Mouse (Mus musculus) erythroblast, embryonic 14.5 days (primary cell): ENCODE results near the gene Gclm. TPM values are rescaled to one million over a fixed set of nuclear protein-coding genes. Genes with fewer than 3 reads are reported as not detected.
"Not testable (repeated sequence)": the region's sequence is repeated elsewhere in the genome, so short reads cannot be mapped to it uniquely, and the experiment has no call there.

Source experiments
- H3K27me3 ChIP-seq: 2 replicates; pipeline ENCODE4 v1.6.1; 2012; ENCODE audit warnings: inconsistent platforms; ENCODE audit not compliant: control insufficient read depth
- H3K36me3 ChIP-seq: 2 replicates; pipeline ENCODE4 v1.6.1; 2012; ENCODE audit warnings: mild to moderate bottlenecking, inconsistent platforms; ENCODE audit not compliant: control insufficient read depth
- H3K4me1 ChIP-seq: 2 replicates; pipeline ENCODE4 v1.6.1; 2012; ENCODE audit warnings: inconsistent platforms; ENCODE audit not compliant: control insufficient read depth
- H3K4me3 ChIP-seq: replicated peaks from 2 replicates; pipeline ENCODE3; 2012; ENCODE audit warnings: moderate library complexity, mild to moderate bottlenecking, inconsistent platforms
- H3K9me3 ChIP-seq: 2 replicates; pipeline ENCODE4 v1.6.1; 2012; ENCODE audit warnings: low read length, inconsistent platforms, mixed read lengths; ENCODE audit not compliant: control insufficient read depth
- GATA1 ChIP-seq: IDR thresholded peaks from 2 replicates; pipeline ENCODE4 v1.6.1; 2012; ENCODE audit warnings: low read length, inconsistent platforms, mixed read lengths
- TAL1 ChIP-seq: IDR thresholded peaks from 3 replicates; pipeline ENCODE4 v1.6.1; 2012; ENCODE audit warnings: low read length, inconsistent platforms, mixed read lengths
- polyA plus RNA-seq: library from polyadenylated mRNA; stranded (reverse); fragments of >175 nt; gene quantifications from 2 replicates; pipeline ENCODE4 v1.2.3, GENCODE M21; 2012

The Gclm gene
- polyA plus RNA-seq, 1 experiment: 137 TPM

DNA sequence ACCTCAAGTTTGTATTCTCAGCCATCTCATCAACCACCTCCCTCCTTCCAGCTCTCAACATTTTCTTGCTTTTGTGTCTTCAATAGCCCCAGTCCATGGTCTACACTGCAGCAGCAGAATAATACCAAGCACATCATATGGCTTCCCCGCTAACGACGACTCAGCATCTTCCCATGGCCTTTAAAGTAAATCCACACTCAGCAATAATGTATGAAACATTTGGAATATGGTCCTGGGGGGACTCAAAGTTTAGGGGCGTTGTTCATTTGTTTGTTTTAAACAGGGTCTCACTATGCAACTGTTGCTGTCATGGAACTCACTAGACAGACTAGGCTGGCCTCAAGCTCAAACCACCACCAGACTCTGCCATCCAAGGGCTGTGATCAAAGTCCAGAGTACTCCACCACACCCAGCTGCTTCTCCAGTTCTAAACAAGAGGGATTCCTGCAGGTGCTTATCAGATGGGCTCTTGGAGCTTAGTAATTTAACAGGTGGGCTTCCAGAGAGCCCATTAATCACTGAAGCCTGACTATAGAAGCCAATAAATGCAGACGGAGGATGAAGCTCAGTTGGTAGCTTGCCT lies 43.3 kb downstream of the Gclm start:
- H3K4me3 ChIP-seq: no peak overlapping the region
- H3K27me3 ChIP-seq: peaks cover 42% of the 10 kb centered on the region
- peaks cover 22% of the 10 kb centered on the region for H3K36me3 ChIP-seq
- H3K4me1 ChIP-seq: peaks cover 18% of the 10 kb centered on the region
- H3K9me3 ChIP-seq: no peaks in the 10 kb centered on the region
- no peak for TF ChIP-seq GATA1
- TF ChIP-seq TAL1: no peak

DNA sequence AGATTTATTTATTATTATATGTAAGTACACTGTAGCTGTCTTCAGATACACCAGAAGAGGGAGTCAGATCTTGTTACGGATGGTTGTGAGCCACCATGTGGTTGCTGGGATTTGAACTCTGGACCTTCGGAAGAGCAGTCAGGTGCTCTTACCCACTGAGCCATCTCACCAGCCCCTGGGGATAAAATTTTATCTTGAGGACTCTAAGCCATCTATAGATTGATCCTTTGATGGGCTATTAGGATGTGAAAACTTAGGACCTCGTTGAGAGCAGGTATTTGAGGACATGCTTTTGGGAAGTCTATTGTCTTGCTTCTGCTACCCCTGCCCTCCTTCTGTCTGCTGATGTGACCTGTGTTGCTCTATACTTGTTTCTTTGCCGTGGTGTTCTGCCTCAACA lies 44.0 kb downstream of the Gclm start:
- Histone ChIP-seq H3K27me3 (peaks cover 49% of the 10 kb centered on the region), H3K4me1 (peaks cover 24% of the 10 kb centered on the region), H3K36me3 (peaks cover 16% of the 10 kb centered on the region)
- H3K9me3 ChIP-seq, H3K4me3 ChIP-seq: not testable (repeated sequence)

DNA sequence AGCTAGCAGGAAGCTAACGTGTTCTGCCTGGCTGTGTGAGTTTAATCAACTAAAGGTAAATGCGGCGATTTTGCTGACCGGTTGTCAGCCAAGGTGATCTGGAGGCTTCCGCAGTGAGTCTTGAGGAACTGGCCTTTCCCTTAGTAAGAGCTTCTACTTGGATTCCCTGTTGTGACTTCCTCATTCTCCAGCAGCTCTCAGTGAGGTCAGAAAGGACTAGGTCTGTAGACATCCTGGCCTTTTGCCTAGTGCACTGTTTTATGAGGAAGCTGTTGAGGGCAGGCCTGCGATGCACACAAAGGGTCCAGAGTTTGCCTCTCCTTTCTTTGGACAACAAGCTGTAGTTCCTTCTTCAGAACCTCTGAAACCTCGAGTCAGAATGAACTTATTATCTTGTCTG lies 45.3 kb downstream of the Gclm start:
- TF ChIP-seq TAL1 (no peak), GATA1 (no peak)
- peaks cover 53% of the 10 kb centered on the region for H3K27me3 ChIP-seq
- no peaks in the 10 kb centered on the region for H3K9me3 ChIP-seq
- H3K4me1 ChIP-seq: peaks cover 31% of the 10 kb centered on the region
- peaks cover 2% of the 10 kb centered on the region for H3K36me3 ChIP-seq
- H3K4me3 ChIP-seq: no peak overlapping the region

DNA sequence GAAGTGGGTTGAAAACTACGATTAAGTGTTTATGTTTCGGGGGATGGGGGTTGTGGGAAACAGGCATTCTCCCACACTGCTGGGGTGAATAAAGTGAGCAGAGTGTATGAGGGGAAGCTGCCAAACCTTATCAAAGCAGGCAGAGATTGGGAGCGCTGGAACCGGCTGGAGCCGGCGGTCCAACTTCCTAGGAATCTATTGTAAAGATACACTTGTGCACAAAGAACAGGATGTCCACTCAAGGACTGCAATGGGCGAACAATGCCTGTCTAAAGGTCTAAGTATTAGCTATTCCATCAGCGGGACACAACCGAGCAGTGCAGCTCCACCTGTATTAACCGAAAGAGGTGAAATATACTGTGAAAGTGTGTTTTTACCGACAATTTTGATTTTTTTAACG lies 46.5 kb downstream of the Gclm start:
- H3K9me3 ChIP-seq: no peaks in the 10 kb centered on the region
- H3K27me3 ChIP-seq: peaks cover 53% of the 10 kb centered on the region
- no peaks in the 10 kb centered on the region for H3K36me3 ChIP-seq
- H3K4me1 ChIP-seq: peaks cover 32% of the 10 kb centered on the region
- no peak overlapping the region for H3K4me3 ChIP-seq
- TF ChIP-seq TAL1 (no peak), GATA1 (no peak)

DNA sequence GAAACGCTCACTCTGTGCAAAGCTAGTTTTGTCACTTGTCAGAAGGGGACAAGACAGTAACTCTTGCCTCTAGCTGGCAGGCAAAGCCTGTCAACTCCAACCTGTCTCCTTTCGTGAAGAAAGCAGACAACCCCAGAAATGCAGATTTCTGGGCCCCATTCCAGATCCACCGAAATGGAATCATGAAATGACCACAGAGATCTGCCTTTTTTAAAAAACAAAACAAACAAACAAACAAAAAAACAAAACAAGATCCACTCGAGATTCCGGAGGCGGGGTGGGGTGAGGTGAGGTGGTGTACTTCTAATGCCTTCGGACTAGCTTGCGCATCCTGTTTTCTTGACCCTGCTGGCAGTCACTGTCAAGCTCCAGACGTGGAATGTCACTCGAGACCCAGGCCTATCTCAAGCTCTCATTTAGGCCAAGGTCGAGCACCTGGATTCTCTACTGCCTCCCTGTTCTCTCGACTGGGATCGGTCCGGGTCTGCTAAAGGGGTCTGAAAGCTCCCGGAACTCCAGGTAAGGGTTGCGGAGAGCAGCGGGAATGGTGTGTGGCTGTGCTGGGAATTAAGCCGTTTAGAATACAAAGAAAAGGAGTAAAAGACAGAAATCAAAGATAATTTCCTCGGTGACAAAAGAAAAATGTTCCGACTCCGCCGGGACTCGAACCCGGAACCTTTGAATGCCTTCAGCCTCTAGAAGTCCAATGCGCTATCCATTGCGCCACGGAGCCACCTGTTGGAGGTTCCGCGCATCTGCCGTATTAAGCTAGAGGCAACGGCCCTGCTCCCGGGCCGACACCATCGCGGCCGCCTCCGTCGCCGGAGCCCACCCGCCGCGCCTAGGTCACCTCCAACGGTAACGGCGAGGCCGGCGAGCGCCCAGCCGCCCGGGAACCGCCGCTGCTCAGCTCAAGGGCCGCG lies 47.2 kb downstream of the Gclm start:
- H3K27me3 ChIP-seq: peaks cover 53% of the 10 kb centered on the region
- H3K4me1 ChIP-seq: peaks cover 32% of the 10 kb centered on the region
- H3K36me3 ChIP-seq: no peaks in the 10 kb centered on the region
- H3K4me3 ChIP-seq: peak overlapping the region; percentile 85
- TF ChIP-seq TAL1 (no peak), GATA1 (no peak)
- no peaks in the 10 kb centered on the region for H3K9me3 ChIP-seq

DNA sequence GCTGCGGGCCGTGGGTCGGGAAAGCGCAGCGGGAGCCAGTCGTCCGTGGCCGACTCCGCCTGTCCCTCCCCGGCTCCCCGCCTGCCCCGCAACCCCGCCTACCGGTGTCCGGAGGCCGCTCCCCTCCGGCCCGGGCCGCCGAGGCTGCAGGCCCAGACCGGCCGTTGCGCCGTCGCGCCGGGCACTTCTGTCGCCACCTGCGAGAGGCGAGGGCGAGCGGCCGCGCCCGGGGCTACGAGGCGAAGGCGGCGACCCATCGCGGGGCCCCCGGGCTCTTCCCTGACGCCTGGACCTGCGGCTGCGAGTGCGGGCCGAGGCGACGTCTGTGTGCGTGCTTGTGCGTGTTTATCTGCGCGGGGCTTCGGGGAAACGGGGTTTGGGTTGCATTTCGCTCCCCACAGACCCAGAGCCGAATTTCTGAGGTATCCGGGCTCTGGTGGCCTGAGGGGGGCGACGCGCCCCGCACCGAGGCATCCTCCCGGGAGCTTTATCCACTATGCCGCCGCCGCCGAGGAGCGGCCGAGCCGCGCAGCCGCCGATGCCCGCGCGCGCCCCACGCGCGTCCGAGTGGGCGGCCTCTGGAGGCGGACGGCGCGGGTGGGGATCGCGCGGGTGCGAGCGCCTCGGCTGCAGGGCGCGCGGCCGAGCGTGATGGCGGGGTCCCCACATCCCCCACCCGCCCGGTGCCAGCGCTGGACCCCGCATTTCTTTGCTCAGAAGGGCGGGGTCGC lies 48.0 kb downstream of the Gclm start:
- Histone ChIP-seq H3K9me3 (no peaks in the 10 kb centered on the region), H3K36me3 (no peaks in the 10 kb centered on the region), H3K4me1 (peaks cover 32% of the 10 kb centered on the region), H3K27me3 (peaks cover 53% of the 10 kb centered on the region), H3K4me3 (peak overlapping the region; percentile 85)
- TF ChIP-seq TAL1 (no peak), GATA1 (no peak)

DNA sequence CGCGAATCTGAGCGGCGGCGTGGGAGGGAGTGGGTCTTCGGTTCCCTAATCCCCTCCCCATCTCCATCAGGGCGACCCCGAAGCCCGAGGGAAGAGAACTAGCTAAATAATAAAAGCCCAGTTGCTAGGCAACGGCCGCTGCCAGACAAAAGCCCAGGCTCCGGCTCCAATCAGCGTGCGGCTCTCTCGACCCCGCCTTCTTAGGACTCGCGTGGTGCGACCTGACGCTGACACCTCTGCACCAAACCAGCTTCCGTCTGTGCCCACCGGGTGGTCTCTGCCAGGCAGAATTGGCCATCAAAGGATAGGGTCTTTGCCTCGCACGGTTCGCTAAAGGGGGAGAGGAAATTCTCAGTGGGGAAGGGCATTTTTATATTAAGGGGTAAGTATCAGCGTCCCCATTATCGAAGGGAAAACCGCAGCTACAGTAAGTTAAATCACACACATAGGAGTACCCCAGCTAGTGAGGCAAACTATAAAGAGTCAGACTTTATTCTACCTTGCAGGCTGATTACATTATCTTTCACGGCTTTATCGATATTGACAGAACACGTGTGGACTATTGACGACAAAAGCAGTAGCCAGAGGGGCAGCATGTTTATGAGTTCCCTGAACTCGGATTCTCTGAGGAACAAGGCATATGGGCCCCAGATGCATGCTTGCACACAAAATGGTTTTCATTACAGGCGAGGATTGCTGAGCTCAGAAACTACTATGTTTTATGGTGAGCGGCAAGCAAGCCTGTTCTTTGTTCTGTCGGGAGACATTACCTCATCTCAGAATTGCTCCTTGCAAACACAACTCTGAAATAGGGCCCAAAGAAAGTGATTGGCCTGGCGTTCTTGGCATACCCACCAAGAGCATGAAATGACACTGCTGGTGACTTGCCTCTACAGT lies 48.8 kb downstream of the Gclm start, which contains the start of gene Bcar3:
Gene Bcar3 (plus strand): TSS at position 183 of the 897 bp plus-strand sequence.
- no peaks in the 10 kb centered on the region for H3K36me3 ChIP-seq
- peaks cover 32% of the 10 kb centered on the region for H3K4me1 ChIP-seq
- no peak for TF ChIP-seq GATA1
- no peak for TF ChIP-seq TAL1
- no peaks in the 10 kb centered on the region for H3K9me3 ChIP-seq
- H3K27me3 ChIP-seq: peaks cover 53% of the 10 kb centered on the region
- H3K4me3 ChIP-seq: peak within 1 kb of the TSS; percentile 85

DNA sequence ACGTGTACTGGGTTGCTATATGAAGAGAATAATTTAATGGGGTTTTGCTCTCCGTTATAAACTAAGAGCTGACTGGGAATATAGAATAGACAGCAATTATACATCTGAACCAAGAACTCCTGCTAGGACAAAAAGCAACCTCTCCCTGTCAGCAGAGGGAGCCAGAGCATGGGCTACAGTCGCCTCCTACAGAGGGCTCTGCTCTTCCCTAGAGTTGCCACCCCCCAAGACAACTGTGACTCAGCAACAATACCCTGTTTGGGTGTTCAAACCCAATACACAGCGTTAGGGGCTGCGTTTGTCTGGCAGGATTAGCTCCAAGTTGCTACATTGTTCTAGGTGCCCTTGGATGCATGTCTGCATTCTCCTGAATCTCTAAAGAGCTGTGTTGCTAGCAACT lies 50.2 kb downstream of the Gclm start:
- H3K4me3 ChIP-seq: no peak overlapping the region
- TF ChIP-seq GATA1 (no peak), TAL1 (no peak)
- peaks cover 43% of the 10 kb centered on the region for H3K27me3 ChIP-seq

More for the DNA sequence above, 50.2 kb downstream of the Gclm start:
- H3K4me1 ChIP-seq: peaks cover 32% of the 10 kb centered on the region
- no peaks in the 10 kb centered on the region for H3K9me3 ChIP-seq
- H3K36me3 ChIP-seq: no peaks in the 10 kb centered on the region
